Mouse (Mus musculus) CH12.LX (cell line): ENCODE results near the gene Blnk. TPM values are rescaled to one million over a fixed set of nuclear protein-coding genes. Genes with fewer than 3 reads are reported as not detected.

Source experiments
- DNase-seq: peaks from one replicate; pipeline ENCODE4 v3.0.0-alpha.2; 2013; ENCODE audit errors: extremely low read depth
- H3K27ac ChIP-seq: 2 replicates; pipeline ENCODE4 v1.5.1; 2012; ENCODE audit warnings: low read depth, mild to moderate bottlenecking, control low read depth, moderate library complexity; ENCODE audit not compliant: insufficient read depth
- H3K27me3 ChIP-seq: replicated peaks from 2 replicates; pipeline ENCODE3; 2012; ENCODE audit warnings: inconsistent platforms
- H3K36me3 ChIP-seq, 2 experiments: replicated peaks in 1 of 2; 2 replicates each; pipeline versions ENCODE3 to v1.6.1; 2012; ENCODE audit warnings: inconsistent platforms in 1 of 2, low read length in 1 of 2, mild to moderate bottlenecking in 1 of 2, mixed read lengths in 1 of 2, moderate library complexity in 1 of 2; ENCODE audit not compliant: control insufficient read depth in 1 of 2, insufficient read depth in 1 of 2
- H3K4me1 ChIP-seq, 2 experiments: 2 replicates each; pipeline ENCODE4 v1.6.1; 2012; ENCODE audit warnings: inconsistent platforms in 1 of 2, moderate library complexity in 1 of 2; ENCODE audit not compliant: insufficient read depth in 2 of 2, control insufficient read depth in 1 of 2
- H3K4me2 ChIP-seq: 2 replicates; pipeline ENCODE4 v1.6.1; 2012; ENCODE audit warnings: low read depth, mild to moderate bottlenecking, control low read depth; ENCODE audit not compliant: poor library complexity, insufficient read depth, severe bottlenecking
- H3K4me3 ChIP-seq, 3 experiments: fragments of 150-350 bp in 1 of 3; sonication (generic) in 1 of 3; replicated peaks in 1 of 3; 2 replicates each; pipeline versions ENCODE3 to v1.5.1; 2011 to 2012; ENCODE audit warnings: low read depth in 2 of 3, low read length in 2 of 3, mild to moderate bottlenecking in 2 of 3, moderate library complexity in 2 of 3, control low read depth in 1 of 3, improper control_type of control experiment in 1 of 3, inconsistent platforms in 1 of 3, mixed read lengths in 1 of 3; ENCODE audit not compliant: poor library complexity in 1 of 3
- H3K79me2 ChIP-seq: replicated peaks from 2 replicates; pipeline ENCODE4 v1.6.1; 2012; ENCODE audit warnings: mild to moderate bottlenecking, moderate library complexity; ENCODE audit not compliant: control insufficient read depth, poor library complexity, insufficient read depth, severe bottlenecking; ENCODE audit errors: extremely low read depth
- H3K9ac ChIP-seq: 2 replicates; pipeline ENCODE4 v1.6.1; 2012; ENCODE audit warnings: low read depth, mild to moderate bottlenecking, control low read depth, moderate library complexity; ENCODE audit not compliant: insufficient read depth
- H3K9me3 ChIP-seq: replicated peaks from 2 replicates; pipeline ENCODE3; 2012; ENCODE audit warnings: low read length, inconsistent platforms, mixed read lengths
- BHLHE40 ChIP-seq: IDR thresholded peaks from 2 replicates; pipeline ENCODE4 v1.6.1; 2011; ENCODE audit warnings: mild to moderate bottlenecking, low read depth, low read length, improper control_type of control experiment
- CHD1 ChIP-seq: IDR thresholded peaks from 2 replicates; pipeline ENCODE4 v1.6.1; 2012; ENCODE audit warnings: low read depth, low read length, improper control_type of control experiment, inconsistent platforms
- CHD2 ChIP-seq: IDR thresholded peaks from 2 replicates; pipeline ENCODE4 v1.6.1; 2011; ENCODE audit warnings: low read length, improper control_type of control experiment
- E2F4 ChIP-seq: IDR thresholded peaks from 2 replicates; pipeline ENCODE4 v1.6.1; 2011; ENCODE audit warnings: low read depth, low read length, improper control_type of control experiment; ENCODE audit not compliant: insufficient replicate concordance
- ETS1 ChIP-seq: conservative IDR thresholded peaks from 2 replicates; pipeline ENCODE4 v1.6.1; 2012; ENCODE audit warnings: low read depth, mild to moderate bottlenecking, inconsistent platforms, low read length, improper control_type of control experiment, moderate library complexity
- GABPA ChIP-seq: IDR thresholded peaks from 2 replicates; pipeline ENCODE4 v1.6.1; 2012; ENCODE audit warnings: low read depth, low read length, improper control_type of control experiment, inconsistent platforms; ENCODE audit not compliant: insufficient replicate concordance
- IRF4 ChIP-seq: IDR thresholded peaks from 2 replicates; pipeline ENCODE4 v1.6.1; 2014; ENCODE audit warnings: low read depth, mild to moderate bottlenecking, inconsistent platforms, low read length, improper control_type of control experiment
- JUND ChIP-seq: conservative IDR thresholded peaks from 2 replicates; pipeline ENCODE4 v1.6.1; 2011; ENCODE audit warnings: low read depth, low read length, improper control_type of control experiment
- KAT2A ChIP-seq: IDR thresholded peaks from 2 replicates; pipeline ENCODE4 v1.6.1; 2012; ENCODE audit warnings: low read length, improper control_type of control experiment, inconsistent platforms; ENCODE audit not compliant: insufficient replicate concordance
- MAFK ChIP-seq: IDR thresholded peaks from 2 replicates; pipeline ENCODE4 v1.6.1; 2011; ENCODE audit warnings: low read length, improper control_type of control experiment; ENCODE audit not compliant: insufficient replicate concordance
- MAZ ChIP-seq: IDR thresholded peaks from 2 replicates; pipeline ENCODE4 v1.6.1; 2012; ENCODE audit warnings: low read depth, mild to moderate bottlenecking, inconsistent platforms, low read length, improper control_type of control experiment, moderate library complexity
- MEF2A ChIP-seq: IDR thresholded peaks from 2 replicates; pipeline ENCODE4 v1.6.1; 2014; ENCODE audit warnings: low read depth, mild to moderate bottlenecking, inconsistent platforms, low read length, improper control_type of control experiment, borderline replicate concordance
- MXI1 ChIP-seq: IDR thresholded peaks from 2 replicates; pipeline ENCODE4 v1.6.1; 2011; ENCODE audit warnings: mild to moderate bottlenecking, low read depth, low read length, improper control_type of control experiment
- NELFE ChIP-seq: IDR thresholded peaks from 2 replicates; pipeline ENCODE4 v1.6.1; 2011; ENCODE audit warnings: low read depth, low read length, improper control_type of control experiment
- NRF1 ChIP-seq: IDR thresholded peaks from 2 replicates; pipeline ENCODE4 v1.6.1; 2014; ENCODE audit warnings: low read depth, mild to moderate bottlenecking, inconsistent platforms, low read length, improper control_type of control experiment, moderate library complexity
- PAX5 ChIP-seq: IDR thresholded peaks from 2 replicates; pipeline ENCODE4 v1.6.1; 2012; ENCODE audit warnings: low read length, inconsistent platforms, mixed read lengths
- POLR2A ChIP-seq: IDR thresholded peaks from 2 replicates; pipeline ENCODE4 v1.6.1; 2011; ENCODE audit warnings: low read depth, mild to moderate bottlenecking, improper control_type of control experiment, low read length
- POLR2AphosphoS2 ChIP-seq: IDR thresholded peaks from 2 replicates; pipeline ENCODE4 v1.6.1; 2011; ENCODE audit warnings: low read depth, low read length, improper control_type of control experiment
- SMC3 ChIP-seq: IDR thresholded peaks from 2 replicates; pipeline ENCODE4 v1.6.1; 2011; ENCODE audit warnings: low read depth, low read length, improper control_type of control experiment
- TCF12 ChIP-seq: IDR thresholded peaks from 2 replicates; pipeline ENCODE4 v1.6.1; 2014; ENCODE audit warnings: low read depth, mild to moderate bottlenecking, inconsistent platforms, low read length, improper control_type of control experiment
- UBTF ChIP-seq: IDR thresholded peaks from 2 replicates; pipeline ENCODE4 v1.6.1; 2012; ENCODE audit warnings: low read depth, mild to moderate bottlenecking, inconsistent platforms, low read length, improper control_type of control experiment, moderate library complexity
- USF2 ChIP-seq: conservative IDR thresholded peaks from 2 replicates; pipeline ENCODE4 v1.6.1; 2011; ENCODE audit warnings: low read depth, low read length, improper control_type of control experiment
- ZC3H11A ChIP-seq: IDR thresholded peaks from 2 replicates; pipeline ENCODE4 v1.6.1; 2012; ENCODE audit warnings: low read depth, mild to moderate bottlenecking, inconsistent platforms, low read length, improper control_type of control experiment
- ZKSCAN1 ChIP-seq: IDR thresholded peaks from 2 replicates; pipeline ENCODE4 v1.6.1; 2012; ENCODE audit warnings: low read depth, inconsistent platforms, low read length, improper control_type of control experiment, borderline replicate concordance
- dilution Hi-C: fragments of 300-500 bp; cut with MboI; formaldehyde crosslinking; loops from 2 replicates; pipeline ENCODE4 v1.14.3; 2020; ENCODE audit warnings: low sequenced_read_pairs; ENCODE audit not compliant: extremely low pct_unique_long_range_greater_than_20kb, extremely low pct_ligation_motif_present
- in situ Hi-C: fragments of 300-500 bp; cut with MboI; formaldehyde crosslinking; loops from 3 replicates; pipeline ENCODE4 v1.14.3; 2019; ENCODE audit warnings: low sequenced_read_pairs, low pct_ligation_motif_present, low pct_unique_long_range_greater_than_20kb, mixed read lengths
- polyA plus RNA-seq: library from polyadenylated mRNA; unstranded; fragments of >175 nt; gene quantifications from 2 replicates; pipeline ENCODE4 v1.2.1, GENCODE M21; 2012; ENCODE audit warnings: low read depth; ENCODE audit not compliant: insufficient read length
- total RNA-seq, 2 experiments: library from RNA; depleted of rRNA; stranded (reverse); fragments of 300-350 nt in 1 of 2; fragments of >200 nt in 1 of 2; gene quantifications; 2 replicates each; pipeline ENCODE4 v1.2.3; 2012 to 2014

Blnk gene
- total and polyA plus RNA-seq, 3 experiments, result 86.8 to 284 (median 101) TPM

- peak; percentile 26; the same call in 1 of the 2 replicates for TF ChIP-seq MEF2A
- no peak for TF ChIP-seq UBTF
- no peak for TF ChIP-seq POLR2A
- TF ChIP-seq NELFE, result peak; percentile 30
- peak; percentile 72 for TF ChIP-seq MAZ
- TF ChIP-seq ETS1, result 0 out of 2 replicates have a peak, but pooled peaks have one; percentile 16
- TF ChIP-seq IRF4, result peak; percentile 75; the same call in 1 of the 2 replicates
- no peak for TF ChIP-seq POLR2AphosphoS2
- TF ChIP-seq BHLHE40, result peak; percentile 93
- no peak for TF ChIP-seq GABPA
- TF ChIP-seq CHD1, result peak; percentile 90
- TF ChIP-seq E2F4, result 0 out of 2 replicates have a peak, but pooled peaks have one; percentile 23
Measured at GRCm38 (mm10) chr19:41015951-41016716, 21.8 kb upstream of the Blnk start (continued).

GRCm38 (mm10) chr19:41014003-41014402 is 19.7 kb upstream of the Blnk start:
- peak; percentile 34 for TF ChIP-seq ETS1
- no peak for TF ChIP-seq MAFK
- no peak for TF ChIP-seq ZC3H11A
- TF ChIP-seq, all 38 proteins: peak for 1
- no peak for DNase-seq
- Histone ChIP-seq H3K4me2 (no peak overlapping the region), H3K9me3 (no peaks in the 10 kb centered on the region), H3K4me1 (peaks cover 9 to 61% of the 10 kb centered on the region in 2 experiments), H3K9ac (no peak overlapping the region), H3K27ac (no peak overlapping the region), H3K79me2 (no peaks in the 10 kb centered on the region), H3K36me3 (no peaks in the 10 kb centered on the region), H3K27me3 (no peaks in the 10 kb centered on the region), H3K4me3 (no peak overlapping the region)
- in situ Hi-C loops, result loop anchor here (25.0 kb wide), 1 partner anchor 402 kb away; the partner anchor contains the start of genes Entpd1 and Tctn3
- dilution Hi-C loops, result no loop called here

GRCm38 (mm10) chr19:41013591-41013990 is 19.3 kb upstream of the Blnk start:
- H3K4me3 ChIP-seq, result no peak overlapping the region
- DNase-seq, result no peak
- in situ Hi-C loops (loop anchor here (25.0 kb wide), 1 partner anchor 401 kb away; the partner anchor contains the start of genes Entpd1 and Tctn3), dilution Hi-C loops (no loop called here)
- no peak overlapping the region for H3K4me2 ChIP-seq
- H3K36me3 ChIP-seq, result no peaks in the 10 kb centered on the region
- no peak overlapping the region for H3K9ac ChIP-seq
- no peak overlapping the region for H3K27ac ChIP-seq
- H3K4me1 ChIP-seq, result peaks cover 9 to 62% of the 10 kb centered on the region in 2 experiments
- H3K79me2 ChIP-seq, result no peaks in the 10 kb centered on the region
- no peak for TF ChIP-seq NELFE
- TF ChIP-seq CHD2, result no peak
- TF ChIP-seq BHLHE40, result no peak
- TF ChIP-seq PAX5, result no peak
- TF ChIP-seq GABPA, result no peak
- TF ChIP-seq NRF1, result no peak
- no peak for TF ChIP-seq MXI1
- TF ChIP-seq SMC3, result no peak
- TF ChIP-seq KAT2A, result no peak
- no peak for TF ChIP-seq ZKSCAN1
- TF ChIP-seq JUND, result no peak
- no peak for TF ChIP-seq POLR2AphosphoS2
- TF ChIP-seq TCF12, result no peak
- TF ChIP-seq ETS1, result no peak
- no peak for TF ChIP-seq UBTF
- no peak for TF ChIP-seq MAZ
- no peak for TF ChIP-seq USF2
- H3K27me3 ChIP-seq, result no peaks in the 10 kb centered on the region
- no peaks in the 10 kb centered on the region for H3K9me3 ChIP-seq
